Mouse (Mus musculus): ENCODE measurements at regions not wholly inside any gene's neighbourhood (a gene's known extent, or its start where the extent isn't known, plus 50 kb on each side); places are given as distances from the start of the nearest gene placed in this dataset.
"Not testable (repeated sequence)": the region's sequence is repeated elsewhere in the genome, so short reads cannot be mapped to it uniquely, and the experiment has no call there.

DNA sequence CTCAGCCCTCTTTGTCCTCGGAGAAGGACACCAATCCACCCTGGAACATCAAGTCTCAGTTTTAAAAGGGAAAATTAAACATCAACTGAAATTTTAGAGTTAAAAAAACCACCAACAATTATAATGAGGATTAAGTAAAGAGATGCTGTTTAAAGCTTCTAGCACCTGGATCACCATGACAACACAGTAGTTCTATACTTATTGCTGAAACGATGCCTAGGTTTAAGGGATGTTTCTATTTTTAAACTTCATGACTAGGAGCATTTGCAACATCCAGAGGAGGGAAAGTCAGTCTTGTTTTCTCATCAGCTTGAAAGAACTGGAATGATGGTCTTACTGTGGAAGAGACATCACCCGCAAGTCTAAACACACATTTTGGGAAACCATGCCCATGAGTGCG is 484.5 kb upstream of the Fam241a start:
- 93% methylated on average over 4 of the region's 4 CpGs for WGBS
- Histone ChIP-seq H3K36me3 (no peaks in the 10 kb centered on the region), H3K27ac (no peak overlapping the region), H3K4me3 (no peak overlapping the region), H3K27me3 (ENCODE audit: low read depth, poor library complexity, severe bottlenecking) (no peaks in the 10 kb centered on the region), H3K4me1 (no peaks in the 10 kb centered on the region), H3K9me3 (replicated peaks) (no peaks in the 10 kb centered on the region)
- no peak for DNase-seq (ENCODE audit: low spot score)

DNA sequence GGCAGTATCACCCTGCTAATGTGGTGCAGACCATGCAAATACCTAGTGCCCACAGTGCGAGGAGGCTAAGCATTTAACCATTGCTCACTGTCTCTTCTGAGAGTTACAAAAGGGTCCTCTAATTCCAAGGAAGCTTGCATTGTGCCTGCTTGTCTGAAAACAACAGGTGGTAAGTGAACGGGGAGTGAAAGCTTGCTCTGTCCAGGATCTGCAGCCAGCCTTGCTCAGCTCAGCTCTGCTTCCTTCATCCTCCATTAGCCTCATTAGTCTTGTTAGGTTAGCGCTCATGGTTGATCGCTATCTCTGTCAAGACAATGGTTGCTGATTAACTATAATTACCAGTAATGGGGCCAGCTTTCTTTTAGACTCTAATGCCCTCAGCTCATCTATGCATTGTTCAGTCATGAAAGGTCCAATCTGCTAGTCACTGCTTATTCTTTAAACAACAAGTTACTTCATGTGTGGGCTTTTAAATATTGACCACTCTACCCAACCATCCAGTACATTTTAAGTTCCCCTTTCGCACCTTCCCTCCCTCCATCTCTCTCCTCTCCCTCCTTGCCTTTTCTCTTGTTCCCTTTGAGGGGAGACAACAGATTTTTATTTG is 473.5 kb upstream of the Fam241a start:
- no peak for DNase-seq (ENCODE audit: low spot score)
- Histone ChIP-seq H3K27me3 (ENCODE audit: low read depth, poor library complexity, severe bottlenecking) (no peaks in the 10 kb centered on the region), H3K4me1 (no peaks in the 10 kb centered on the region), H3K27ac (no peak overlapping the region), H3K4me3 (no peak overlapping the region), H3K36me3 (no peaks in the 10 kb centered on the region), H3K9me3 (replicated peaks) (no peaks in the 10 kb centered on the region)
- WGBS, result 65% methylated on average over 5 of the region's 5 CpGs

DNA sequence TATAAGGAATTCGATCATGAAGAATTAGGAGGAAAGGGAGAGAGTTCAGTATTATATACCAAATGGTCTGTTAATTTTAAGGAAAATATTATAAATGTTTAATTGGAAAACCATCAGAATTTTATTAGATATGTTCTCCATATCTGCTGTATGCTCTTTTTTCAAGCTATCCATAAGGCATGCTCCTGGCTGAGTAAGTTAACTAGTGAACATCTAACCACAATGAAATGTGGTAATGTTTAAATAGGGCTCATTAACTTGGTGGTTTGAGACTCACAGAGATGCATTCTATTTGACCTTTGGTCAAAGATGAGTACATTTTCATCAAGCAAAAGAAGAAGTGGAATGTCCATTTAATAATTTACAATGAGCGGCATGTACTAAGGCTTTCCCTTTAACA is 466.2 kb upstream of the Fam241a start:
- Histone ChIP-seq H3K36me3 (no peaks in the 10 kb centered on the region), H3K4me3 (no peak overlapping the region), H3K9me3 (replicated peaks) (no peaks in the 10 kb centered on the region), H3K27ac (no peak overlapping the region), H3K4me1 (no peaks in the 10 kb centered on the region), H3K27me3 (ENCODE audit: low read depth, poor library complexity, severe bottlenecking) (no peaks in the 10 kb centered on the region)
- WGBS, result 90% methylated on average over 2 of the region's 2 CpGs
- no peak for DNase-seq (ENCODE audit: low spot score)

DNA sequence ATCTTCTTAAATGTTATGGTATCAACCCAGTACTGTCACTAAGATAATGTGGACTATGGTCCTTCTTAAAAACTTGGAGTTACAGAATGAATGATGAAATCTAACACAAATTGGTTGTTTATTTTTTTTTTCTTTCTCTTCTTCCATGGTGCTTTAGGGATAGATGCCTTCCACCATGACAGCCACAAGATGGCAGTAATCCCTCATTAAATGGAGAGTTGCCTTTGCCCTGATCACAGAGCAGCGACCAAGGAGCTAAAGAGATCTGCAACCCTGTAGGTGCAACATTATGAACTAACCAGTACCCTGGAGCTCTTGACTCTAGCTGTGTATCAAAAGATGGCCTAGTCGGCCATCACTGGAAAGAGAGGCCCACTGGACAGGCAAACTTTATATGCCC is 453.0 kb upstream of the Fam241a start:
- H3K27ac ChIP-seq; H3K36me3 ChIP-seq; H3K9me3 ChIP-seq (replicated peaks); H3K4me3 ChIP-seq: not testable (repeated sequence)
- Histone ChIP-seq H3K4me1 (peaks cover 23% of the 10 kb centered on the region), H3K27me3 (ENCODE audit: low read depth, poor library complexity, severe bottlenecking) (peaks cover 14% of the 10 kb centered on the region; the same call in 1 of the 2 replicates)
- WGBS, result 11% methylated on average over 2 of the region's 2 CpGs
- DNase-seq (ENCODE audit: low spot score), result peak; percentile 55

DNA sequence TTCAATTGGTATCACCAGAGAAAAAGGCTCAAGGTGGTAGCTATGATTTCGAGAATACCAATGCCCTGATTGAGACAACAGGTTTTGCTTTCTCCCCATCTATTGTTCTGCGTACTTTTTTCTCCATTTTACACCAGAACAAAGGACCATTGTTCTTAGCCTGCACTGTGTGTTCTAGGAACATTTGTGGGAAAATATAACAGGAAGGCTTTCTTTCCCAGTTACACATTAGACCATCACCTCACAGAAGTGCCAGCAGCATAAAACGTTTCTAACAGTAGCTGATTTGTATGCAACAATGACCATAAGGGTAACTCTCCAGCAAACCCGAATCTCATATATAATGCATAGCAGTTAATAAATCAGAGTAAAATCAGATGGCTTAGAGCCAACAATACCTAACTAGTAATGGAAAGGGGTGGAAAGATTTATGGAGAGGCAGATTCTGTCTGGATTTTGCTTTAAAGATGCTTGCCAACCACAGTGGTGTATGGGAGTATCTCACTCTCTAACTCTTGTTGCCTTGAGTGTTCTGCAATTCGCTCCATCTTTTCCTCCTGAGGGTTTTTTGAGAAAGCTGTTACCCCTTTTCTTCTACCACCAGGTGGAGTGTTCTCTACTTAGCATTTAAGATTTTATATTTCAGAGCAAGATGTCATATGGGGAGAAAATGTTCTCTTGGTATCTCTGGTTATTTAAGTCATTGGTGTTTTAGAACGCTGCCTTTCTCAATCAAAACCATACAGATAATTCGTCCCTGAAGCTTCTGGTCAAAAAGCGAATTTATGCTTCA is 451.9 kb upstream of the Fam241a start:
- H3K27ac ChIP-seq, result peak overlapping the region; percentile 72
- DNase-seq (ENCODE audit: low spot score), result no peak
- 61% methylated on average over 8 of the region's 8 CpGs for WGBS

DNA sequence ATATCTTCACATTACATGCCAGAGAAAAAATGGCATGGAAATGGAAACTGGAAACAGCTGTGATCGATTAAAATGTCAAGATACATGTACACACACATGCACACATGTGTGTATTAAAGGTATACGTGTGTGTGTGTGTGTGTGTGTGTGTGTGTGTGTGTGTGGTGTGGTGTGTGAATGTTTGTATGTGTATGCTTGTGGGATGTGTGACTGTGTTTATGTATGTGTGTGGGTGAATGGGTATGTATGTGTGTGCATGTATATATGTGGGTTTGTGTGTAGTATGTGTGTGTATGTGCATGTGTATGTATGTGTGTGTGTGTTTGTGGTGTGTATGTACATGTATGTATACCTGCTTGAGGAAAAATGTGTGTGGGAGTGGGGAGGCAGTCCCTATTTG is 441.4 kb upstream of the Fam241a start:
- Histone ChIP-seq H3K4me1 (no peaks in the 10 kb centered on the region), H3K4me3 (no peak overlapping the region), H3K27me3 (ENCODE audit: low read depth, poor library complexity, severe bottlenecking) (peaks cover 15% of the 10 kb centered on the region; the same call in 1 of the 2 replicates), H3K27ac (no peak overlapping the region), H3K36me3 (no peaks in the 10 kb centered on the region), H3K9me3 (replicated peaks) (no peaks in the 10 kb centered on the region)
- WGBS, result 58% methylated on average over 2 of the region's 2 CpGs
- no peak for DNase-seq (ENCODE audit: low spot score)

More for the DNA sequence above, 451.9 kb upstream of the Fam241a start:
- peaks cover 28% of the 10 kb centered on the region for H3K4me1 ChIP-seq
- H3K36me3 ChIP-seq, result no peaks in the 10 kb centered on the region
- no peaks in the 10 kb centered on the region for H3K9me3 ChIP-seq (replicated peaks)
- H3K27me3 ChIP-seq (ENCODE audit: low read depth, poor library complexity, severe bottlenecking), result peaks cover 19% of the 10 kb centered on the region; the same call in 1 of the 2 replicates
- no peak overlapping the region for H3K4me3 ChIP-seq

DNA sequence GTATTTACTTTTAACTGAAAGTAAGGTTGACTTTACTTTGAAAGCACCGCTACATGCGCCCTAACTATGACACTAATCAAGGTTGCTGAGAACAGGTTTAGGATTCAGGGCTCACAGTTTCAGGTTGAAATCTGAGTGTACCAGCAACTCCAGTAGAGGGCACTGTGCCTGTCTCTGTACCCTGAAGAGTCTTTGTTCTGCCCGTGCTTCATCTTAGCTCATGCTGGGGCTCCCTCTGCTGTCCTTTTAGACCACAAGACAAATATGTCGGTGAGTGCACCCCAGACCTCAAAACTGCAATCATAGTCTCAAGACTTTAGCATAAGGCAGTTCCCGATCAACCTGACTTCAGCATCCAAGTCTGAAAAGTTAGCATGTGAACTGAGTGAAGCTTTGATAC is 440.9 kb upstream of the Fam241a start:
- WGBS, result 36% methylated on average over 5 of the region's 5 CpGs
- Histone ChIP-seq H3K4me1 (no peaks in the 10 kb centered on the region), H3K36me3 (no peaks in the 10 kb centered on the region), H3K27ac (no peak overlapping the region), H3K9me3 (replicated peaks) (no peaks in the 10 kb centered on the region), H3K27me3 (ENCODE audit: low read depth, poor library complexity, severe bottlenecking) (peaks cover 14% of the 10 kb centered on the region; the same call in 1 of the 2 replicates), H3K4me3 (no peak overlapping the region)
- peak; percentile 79 for DNase-seq (ENCODE audit: low spot score)

DNA sequence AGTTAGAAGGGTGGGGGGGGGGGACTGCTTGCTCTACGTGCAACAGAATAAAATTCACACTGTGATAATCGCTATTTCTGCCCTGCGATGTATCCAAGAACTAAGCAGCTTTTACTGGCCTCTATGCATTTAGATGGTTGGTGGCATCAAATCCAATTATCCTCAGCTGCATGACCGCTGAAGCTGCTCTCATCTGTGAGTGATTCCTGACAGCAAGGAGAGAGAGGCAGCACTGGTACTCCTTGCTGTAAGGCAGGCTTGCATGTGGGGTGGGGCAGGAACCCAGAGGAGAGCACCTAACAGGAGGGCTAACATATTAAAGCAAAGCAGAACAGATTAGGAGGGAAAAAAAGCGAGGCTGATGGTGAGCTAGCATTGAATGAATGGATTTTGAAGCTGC is 431.6 kb upstream of the Fam241a start:
- no peak overlapping the region for H3K4me3 ChIP-seq
- no peak overlapping the region for H3K27ac ChIP-seq
- H3K36me3 ChIP-seq, result no peaks in the 10 kb centered on the region
- H3K4me1 ChIP-seq, result peaks cover 23% of the 10 kb centered on the region
- H3K27me3 ChIP-seq (ENCODE audit: low read depth, poor library complexity, severe bottlenecking), result peaks cover 6% of the 10 kb centered on the region; the same call in 1 of the 2 replicates
- WGBS, result 80% methylated on average over 5 of the region's 5 CpGs
- no peaks in the 10 kb centered on the region for H3K9me3 ChIP-seq (replicated peaks)
- DNase-seq (ENCODE audit: low spot score), result no peak

DNA sequence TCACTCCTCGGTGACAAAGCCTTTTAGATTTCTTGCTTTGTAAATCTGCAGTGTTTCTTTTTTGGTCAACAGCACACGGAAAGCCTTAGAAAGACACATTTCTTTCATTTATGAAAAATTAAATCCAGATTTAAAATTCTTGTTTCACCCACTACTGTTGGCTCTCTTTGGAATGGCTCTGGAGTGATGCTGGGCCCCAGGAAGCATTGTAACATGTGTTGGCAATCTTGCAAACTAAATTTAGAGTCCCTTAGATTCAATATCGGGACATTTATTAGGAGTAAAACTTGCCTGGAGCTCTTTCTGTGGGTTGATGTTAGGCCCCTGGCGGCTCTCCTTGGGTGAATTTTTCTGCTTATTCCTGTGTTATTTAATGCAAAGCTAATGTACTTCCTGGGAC is 405.2 kb upstream of the Fam241a start:
- 60% methylated on average over 4 of the region's 4 CpGs for WGBS
- no peaks in the 10 kb centered on the region for H3K9me3 ChIP-seq (replicated peaks)
- no peak overlapping the region for H3K4me3 ChIP-seq
- DNase-seq (ENCODE audit: low spot score), result no peak
- H3K27me3 ChIP-seq (ENCODE audit: low read depth, poor library complexity, severe bottlenecking), result no peaks in the 10 kb centered on the region
- peaks cover 9% of the 10 kb centered on the region for H3K4me1 ChIP-seq
- H3K36me3 ChIP-seq, result no peaks in the 10 kb centered on the region
- no peak overlapping the region for H3K27ac ChIP-seq

DNA sequence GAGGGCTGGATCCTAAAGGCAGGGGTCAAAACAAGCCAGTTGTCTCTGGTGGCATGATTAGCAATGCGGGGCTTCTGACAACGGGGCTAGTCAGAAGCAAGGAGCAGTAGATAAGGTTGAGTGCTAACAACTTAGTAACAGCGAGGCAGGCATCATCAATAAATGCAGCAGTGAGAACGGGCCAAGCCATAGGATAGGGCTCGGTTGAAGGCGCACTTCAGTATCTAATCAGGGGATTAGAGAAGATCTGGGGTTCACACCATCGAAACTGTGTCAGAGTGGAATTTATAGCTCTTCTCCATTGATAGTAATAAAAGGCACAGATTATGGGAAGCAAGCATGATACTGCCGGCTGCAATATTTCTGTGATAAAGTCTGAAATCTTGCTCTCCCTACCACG is 402.0 kb upstream of the Fam241a start:
- DNase-seq (ENCODE audit: low spot score), result no peak
- Histone ChIP-seq H3K4me3 (no peak overlapping the region), H3K36me3 (no peaks in the 10 kb centered on the region), H3K4me1 (peaks cover 4% of the 10 kb centered on the region), H3K27me3 (ENCODE audit: low read depth, poor library complexity, severe bottlenecking) (no peaks in the 10 kb centered on the region), H3K27ac (no peak overlapping the region), H3K9me3 (replicated peaks) (no peaks in the 10 kb centered on the region)
- WGBS, result 69% methylated on average over 9 of the region's 9 CpGs

DNA sequence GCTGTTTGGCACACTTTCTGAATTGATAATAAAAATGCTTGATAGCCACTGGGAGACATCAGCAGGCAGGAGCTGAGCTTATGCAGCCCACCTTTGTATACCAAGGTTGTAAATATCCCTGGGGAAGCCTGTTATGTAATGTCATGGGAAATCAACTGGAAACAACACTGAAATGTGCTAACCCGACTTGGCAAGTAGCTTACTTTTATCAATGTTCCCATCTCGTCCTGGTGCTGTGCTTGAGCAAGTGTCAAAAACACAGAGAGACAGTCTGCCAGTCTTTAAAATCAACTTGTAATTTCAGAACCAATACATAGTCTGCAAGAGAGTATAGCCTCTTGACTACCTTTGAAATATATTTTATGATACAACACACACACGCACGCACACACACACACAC is 391.7 kb upstream of the Fam241a start:
- H3K4me1 ChIP-seq, result no peaks in the 10 kb centered on the region
- H3K27ac ChIP-seq, result no peak overlapping the region
- WGBS, result 79% methylated on average over 4 of the region's 4 CpGs
- DNase-seq (ENCODE audit: low spot score), result no peak
- H3K27me3 ChIP-seq (ENCODE audit: low read depth, poor library complexity, severe bottlenecking), result no peaks in the 10 kb centered on the region
- H3K4me3 ChIP-seq, result no peak overlapping the region
- H3K36me3 ChIP-seq, result no peaks in the 10 kb centered on the region
- no peaks in the 10 kb centered on the region for H3K9me3 ChIP-seq (replicated peaks)

DNA sequence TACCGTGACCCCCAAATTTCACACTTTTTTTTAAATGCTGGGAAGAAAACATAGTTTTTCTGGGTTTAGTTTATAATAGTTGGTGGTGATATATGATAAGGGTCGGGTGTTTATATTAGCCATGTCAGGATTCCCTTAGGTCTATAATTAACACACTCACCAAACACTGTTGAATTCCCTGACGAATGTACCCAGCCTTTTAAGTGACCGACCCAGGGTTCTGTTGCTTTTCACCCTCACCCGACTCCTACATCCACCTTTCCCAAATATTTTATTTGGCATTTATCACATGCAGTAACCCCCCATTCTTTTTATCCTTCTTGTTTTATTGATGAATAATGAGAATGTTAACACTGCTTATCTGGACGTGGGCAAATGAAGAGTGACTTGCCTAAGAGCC is 389.1 kb upstream of the Fam241a start:
- DNase-seq (ENCODE audit: low spot score), result no peak
- Histone ChIP-seq H3K4me3 (no peak overlapping the region), H3K27ac (no peak overlapping the region), H3K36me3 (no peaks in the 10 kb centered on the region), H3K9me3 (replicated peaks) (no peaks in the 10 kb centered on the region), H3K27me3 (ENCODE audit: low read depth, poor library complexity, severe bottlenecking) (no peaks in the 10 kb centered on the region), H3K4me1 (0 out of 2 replicates have a peak, but pooled peaks cover 3% of the 10 kb centered on the region)
- WGBS, result 62% methylated on average over 6 of the region's 6 CpGs

DNA sequence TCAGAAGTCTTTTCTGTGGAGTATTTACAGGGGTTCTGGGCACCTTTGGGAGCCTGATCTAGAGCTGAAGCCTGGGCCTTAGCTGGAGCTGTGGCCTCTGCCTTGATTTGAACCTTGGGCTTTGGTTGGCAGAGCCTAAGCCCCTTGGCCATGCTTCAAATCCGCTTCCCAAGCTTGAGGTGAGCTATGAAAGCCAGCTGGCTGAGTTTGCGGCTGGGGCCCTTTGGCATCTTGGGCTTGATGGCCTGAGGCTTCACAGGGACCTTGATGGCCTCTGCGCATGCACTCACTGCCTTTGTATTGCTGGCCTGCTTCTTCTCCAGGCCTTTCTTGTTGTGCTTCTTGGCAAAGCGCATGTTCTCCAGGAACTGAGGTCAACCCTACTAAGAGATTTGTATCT is 384.5 kb upstream of the Fam241a start:
- no peak for DNase-seq (ENCODE audit: low spot score)
- Histone ChIP-seq H3K27me3 (ENCODE audit: low read depth, poor library complexity, severe bottlenecking) (no peaks in the 10 kb centered on the region), H3K9me3 (replicated peaks) (no peaks in the 10 kb centered on the region), H3K27ac (no peak overlapping the region), H3K36me3 (no peaks in the 10 kb centered on the region), H3K4me1 (0 out of 2 replicates have a peak, but pooled peaks cover 3% of the 10 kb centered on the region), H3K4me3 (no peak overlapping the region)
- 95% methylated on average over 4 of the region's 4 CpGs for WGBS
